Mouse (Mus musculus): ENCODE results near the gene Ddx52. TPM values are rescaled to one million over a fixed set of nuclear protein-coding genes. Genes with fewer than 3 reads are reported as not detected.

Gene Ddx52
- polyA plus RNA-seq, 1 experiment from 2014 or later = 21.9 TPM

DNA sequence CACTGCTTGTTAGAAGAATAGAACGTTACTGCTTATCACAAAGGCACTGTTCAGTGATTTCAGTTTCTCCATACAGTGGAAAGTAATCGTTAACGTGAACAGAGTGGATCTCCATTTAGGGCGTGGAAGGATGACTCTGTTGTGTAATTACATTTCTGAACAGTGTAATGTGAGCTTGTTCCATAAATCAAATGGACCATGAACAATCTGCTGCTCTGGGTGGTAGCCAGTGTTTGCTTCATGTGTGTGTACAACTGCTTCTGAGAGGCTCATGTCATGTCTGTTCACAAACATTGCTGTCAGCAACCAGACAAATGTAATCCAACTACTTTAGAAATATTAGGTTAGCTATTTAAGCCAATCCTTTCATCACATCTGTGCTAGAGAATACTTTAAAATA is 49.8 kb downstream of the Ddx52 start:
- Histone ChIP-seq H3K27ac (no peak overlapping the region), H3K4me2 (replicated peaks) (no peak overlapping the region), H3K4me3 (replicated peaks; ENCODE audit: low read length) (no peak overlapping the region), H3K9ac (no peak overlapping the region), H3K9me3 (ENCODE audit: control insufficient read depth, low read length) (no peaks in the 10 kb centered on the region), H3K36me3 (replicated peaks; ENCODE audit: control insufficient read depth, insufficient read depth) (peaks cover 99% of the 10 kb centered on the region), H3K27me3 (ENCODE audit: control insufficient read depth, insufficient read depth, low read length) (no peaks in the 10 kb centered on the region), H3K4me1 (replicated peaks; ENCODE audit: control insufficient read depth, insufficient read depth, low read length) (no peaks in the 10 kb centered on the region)
- no peak for DNase-seq (ENCODE audit: low spot score)
- no peak for ATAC-seq (ENCODE audit: low FRiP score)
- WGBS = 82% methylated on average over 4 of the region's 4 CpGs

GRCm38 (mm10) chr11:83993428-83993827 is 51.6 kb downstream of the Ddx52 start:
- Histone ChIP-seq H3K4me2 (replicated peaks) (no peak overlapping the region), H3K4me1 (replicated peaks; ENCODE audit: control insufficient read depth, insufficient read depth, low read length) (no peaks in the 10 kb centered on the region), H3K27me3 (ENCODE audit: control insufficient read depth, insufficient read depth, low read length) (no peaks in the 10 kb centered on the region), H3K9ac (no peak overlapping the region), H3K9me3 (ENCODE audit: control insufficient read depth, low read length) (no peaks in the 10 kb centered on the region), H3K27ac (no peak overlapping the region), H3K36me3 (replicated peaks; ENCODE audit: control insufficient read depth, insufficient read depth) (peaks cover 99% of the 10 kb centered on the region), H3K4me3 (replicated peaks; ENCODE audit: low read length) (no peak overlapping the region)
- ATAC-seq (ENCODE audit: low FRiP score) (no peak), DNase-seq (ENCODE audit: low spot score) (no peak)
- WGBS = 88% methylated on average over 2 of the region's 2 CpGs

- no peak for ATAC-seq (ENCODE audit: low FRiP score)
- H3K9me3 ChIP-seq (ENCODE audit: control insufficient read depth, low read length) = no peaks in the 10 kb centered on the region
- H3K4me3 ChIP-seq (replicated peaks; ENCODE audit: low read length) = no peak overlapping the region
- H3K27ac ChIP-seq = no peak overlapping the region
- no peak overlapping the region for H3K9ac ChIP-seq
- WGBS = 85% methylated on average over 3 of the region's 3 CpGs
- H3K36me3 ChIP-seq (replicated peaks; ENCODE audit: control insufficient read depth, insufficient read depth) = peaks cover 100% of the 10 kb centered on the region
- no peak for DNase-seq (ENCODE audit: low spot score)
- no peaks in the 10 kb centered on the region for H3K27me3 ChIP-seq (ENCODE audit: control insufficient read depth, insufficient read depth, low read length)
- no peaks in the 10 kb centered on the region for H3K4me1 ChIP-seq (replicated peaks; ENCODE audit: control insufficient read depth, insufficient read depth, low read length)
- H3K4me2 ChIP-seq (replicated peaks) = no peak overlapping the region
Measured at GRCm38 (mm10) chr11:83994481-83994880, 52.6 kb downstream of the Ddx52 start.

DNA sequence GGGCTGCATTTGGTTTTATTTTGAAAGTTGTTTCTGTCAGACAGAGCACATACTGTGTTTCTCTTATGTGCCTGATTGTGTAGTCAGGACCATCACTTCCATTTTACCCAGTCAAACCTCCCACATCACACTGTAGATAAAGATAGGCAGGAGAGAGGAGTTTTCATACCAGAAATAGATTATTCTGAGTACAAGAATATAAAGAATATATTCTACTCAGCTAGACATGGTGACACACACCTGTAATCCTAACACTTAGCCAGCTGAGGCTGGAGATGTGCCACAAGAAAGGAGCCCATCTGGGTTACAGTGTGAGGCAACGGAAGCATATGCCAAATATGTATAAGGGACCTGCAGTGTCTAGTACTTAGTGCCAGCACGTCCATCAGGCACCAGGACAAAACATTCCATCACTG is 53.7 kb downstream of the Ddx52 start:
- H3K27me3 ChIP-seq (ENCODE audit: control insufficient read depth, insufficient read depth, low read length) = no peaks in the 10 kb centered on the region
- no peaks in the 10 kb centered on the region for H3K9me3 ChIP-seq (ENCODE audit: control insufficient read depth, low read length)
- 86% methylated on average over 2 of the region's 2 CpGs for WGBS
- DNase-seq (ENCODE audit: low spot score) = no peak
- no peak overlapping the region for H3K27ac ChIP-seq
- H3K9ac ChIP-seq = no peak overlapping the region
- no peak overlapping the region for H3K4me2 ChIP-seq (replicated peaks)
- no peaks in the 10 kb centered on the region for H3K4me1 ChIP-seq (replicated peaks; ENCODE audit: control insufficient read depth, insufficient read depth, low read length)
- peaks cover 100% of the 10 kb centered on the region for H3K36me3 ChIP-seq (replicated peaks; ENCODE audit: control insufficient read depth, insufficient read depth)
- no peak overlapping the region for H3K4me3 ChIP-seq (replicated peaks; ENCODE audit: low read length)
- ATAC-seq (ENCODE audit: low FRiP score) = no peak

DNA sequence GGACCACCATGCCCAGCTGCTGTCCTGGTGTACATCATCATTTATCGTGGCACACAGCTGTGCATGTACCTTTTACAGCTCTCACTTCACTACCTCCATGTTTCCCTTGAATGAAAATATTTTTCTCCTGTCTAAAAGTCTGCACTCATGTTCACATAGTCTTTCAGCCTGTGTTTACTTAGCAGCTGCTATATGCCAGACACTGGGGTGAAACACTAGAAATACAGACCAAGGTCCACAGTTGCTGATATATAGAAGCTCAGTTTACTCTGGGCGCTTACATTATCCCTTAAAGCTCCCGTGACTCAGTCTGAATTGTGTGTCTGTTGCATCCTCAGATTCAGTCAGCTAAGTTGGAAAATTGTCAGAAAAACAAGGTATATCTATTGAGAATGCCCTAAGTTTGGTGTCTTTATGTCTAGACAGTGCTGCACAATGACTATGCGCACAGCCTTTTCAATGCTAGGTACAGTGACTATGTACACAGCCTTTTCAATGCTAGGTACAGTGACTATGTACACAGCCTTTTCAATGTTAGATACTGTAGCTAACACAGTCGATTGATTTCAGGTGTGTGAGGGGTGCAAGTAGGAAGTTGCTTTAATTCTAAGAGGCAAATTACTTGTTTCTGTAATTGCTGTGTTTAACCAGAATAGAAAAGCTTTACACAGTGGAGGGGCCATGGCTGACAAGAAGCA is 55.5 kb downstream of the Ddx52 start:
- Histone ChIP-seq H3K4me2 (replicated peaks) (no peak overlapping the region), H3K4me1 (replicated peaks; ENCODE audit: control insufficient read depth, insufficient read depth, low read length) (no peaks in the 10 kb centered on the region), H3K27ac (no peak overlapping the region), H3K9ac (no peak overlapping the region), H3K27me3 (ENCODE audit: control insufficient read depth, insufficient read depth, low read length) (no peaks in the 10 kb centered on the region), H3K36me3 (replicated peaks; ENCODE audit: control insufficient read depth, insufficient read depth) (peaks cover 100% of the 10 kb centered on the region), H3K4me3 (replicated peaks; ENCODE audit: low read length) (no peak overlapping the region), H3K9me3 (ENCODE audit: control insufficient read depth, low read length) (no peaks in the 10 kb centered on the region)
- ATAC-seq (ENCODE audit: low FRiP score) = no peak
- WGBS = 97% methylated on average over 5 of the region's 5 CpGs
- DNase-seq (ENCODE audit: low spot score) = no peak

DNA sequence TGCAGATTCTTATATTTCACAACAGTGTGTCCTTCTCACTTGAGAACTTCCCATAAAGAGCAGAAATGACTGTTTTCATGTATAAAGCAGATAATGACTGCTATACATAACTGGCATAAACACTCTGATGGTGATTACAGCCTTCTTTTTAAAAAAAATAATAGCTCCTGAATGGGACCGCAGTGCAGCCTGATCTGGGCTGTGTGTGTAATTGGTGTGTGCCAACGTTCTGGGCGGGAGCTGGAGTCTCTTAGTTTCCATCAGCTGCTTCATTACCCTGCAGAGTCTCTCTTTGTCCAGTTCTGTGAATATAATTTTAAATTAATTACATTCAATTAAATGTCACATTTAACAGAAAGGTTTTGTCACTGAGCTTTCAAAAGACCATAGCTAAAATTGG is 57.1 kb downstream of the Ddx52 start:
- DNase-seq (ENCODE audit: low spot score) (no peak), ATAC-seq (ENCODE audit: low FRiP score) (no peak)
- Histone ChIP-seq H3K36me3 (replicated peaks; ENCODE audit: control insufficient read depth, insufficient read depth) (peaks cover 98% of the 10 kb centered on the region), H3K27me3 (ENCODE audit: control insufficient read depth, insufficient read depth, low read length) (no peaks in the 10 kb centered on the region), H3K9ac (no peak overlapping the region), H3K9me3 (ENCODE audit: control insufficient read depth, low read length) (no peaks in the 10 kb centered on the region), H3K4me2 (replicated peaks) (no peak overlapping the region), H3K4me1 (replicated peaks; ENCODE audit: control insufficient read depth, insufficient read depth, low read length) (no peaks in the 10 kb centered on the region), H3K27ac (no peak overlapping the region), H3K4me3 (replicated peaks; ENCODE audit: low read length) (no peak overlapping the region)
- 69% methylated on average over 3 of the region's 3 CpGs for WGBS

GRCm38 (mm10) chr11:83999411-83999915 is 57.6 kb downstream of the Ddx52 start:
- Histone ChIP-seq H3K4me3 (replicated peaks; ENCODE audit: low read length) (no peak overlapping the region), H3K4me2 (replicated peaks) (no peak overlapping the region), H3K4me1 (replicated peaks; ENCODE audit: control insufficient read depth, insufficient read depth, low read length) (no peaks in the 10 kb centered on the region), H3K9ac (no peak overlapping the region), H3K27ac (peak overlapping the region; percentile 47), H3K9me3 (ENCODE audit: control insufficient read depth, low read length) (no peaks in the 10 kb centered on the region), H3K36me3 (replicated peaks; ENCODE audit: control insufficient read depth, insufficient read depth) (peaks cover 98% of the 10 kb centered on the region), H3K27me3 (ENCODE audit: control insufficient read depth, insufficient read depth, low read length) (no peaks in the 10 kb centered on the region)
- WGBS = 71% methylated on average over 4 of the region's 4 CpGs
- DNase-seq (ENCODE audit: low spot score) (no peak), ATAC-seq (ENCODE audit: low FRiP score) (no peak)

DNA sequence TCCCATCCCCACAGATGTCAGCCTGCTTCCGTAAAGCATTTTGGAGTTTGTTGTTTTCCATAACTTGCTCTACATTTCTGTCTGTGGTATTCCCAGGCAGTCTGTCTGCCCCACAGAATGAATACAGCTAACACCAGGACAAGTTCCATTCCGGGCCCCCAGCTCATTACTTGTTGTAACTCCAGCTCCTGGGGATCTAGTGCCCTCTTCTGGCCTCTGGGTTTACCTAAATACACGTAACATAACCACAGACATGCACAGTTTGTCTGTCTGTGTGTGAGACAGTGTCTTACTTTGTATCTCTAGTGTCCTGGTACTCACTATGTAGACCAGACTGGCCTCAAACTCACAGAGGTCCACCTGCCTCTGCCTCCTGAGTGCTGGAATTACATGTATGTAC is 59.4 kb downstream of the Ddx52 start:
- no peak for ATAC-seq (ENCODE audit: low FRiP score)
- Histone ChIP-seq H3K36me3 (replicated peaks; ENCODE audit: control insufficient read depth, insufficient read depth) (peaks cover 98% of the 10 kb centered on the region), H3K4me1 (replicated peaks; ENCODE audit: control insufficient read depth, insufficient read depth, low read length) (no peaks in the 10 kb centered on the region), H3K9ac (no peak overlapping the region), H3K9me3 (ENCODE audit: control insufficient read depth, low read length) (no peaks in the 10 kb centered on the region), H3K4me3 (replicated peaks; ENCODE audit: low read length) (no peak overlapping the region), H3K4me2 (replicated peaks) (no peak overlapping the region), H3K27ac (no peak overlapping the region), H3K27me3 (ENCODE audit: control insufficient read depth, insufficient read depth, low read length) (no peaks in the 10 kb centered on the region)
- DNase-seq (ENCODE audit: low spot score) = no peak
- WGBS = 90% methylated on average over 3 of the region's 3 CpGs

DNA sequence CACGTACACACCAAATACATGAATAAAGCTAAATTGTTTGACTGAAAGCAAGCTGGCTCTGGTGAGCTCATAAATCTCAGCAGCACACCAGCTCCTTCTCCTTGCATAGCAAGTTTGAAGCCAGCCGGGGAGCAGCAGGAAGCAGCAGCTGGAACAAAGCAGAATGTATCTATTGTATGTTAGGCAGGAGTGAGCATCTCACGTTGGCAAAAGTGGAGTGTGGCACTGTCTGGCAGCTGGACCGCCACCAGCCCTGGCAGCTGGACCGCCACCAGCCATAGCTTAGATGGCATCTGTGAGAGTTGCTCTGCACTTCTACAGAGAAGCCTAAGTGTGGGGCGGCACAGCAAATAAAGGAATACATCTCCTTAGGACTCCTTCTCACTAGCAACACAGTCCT is 62.1 kb downstream of the Ddx52 start:
- Histone ChIP-seq H3K4me1 (replicated peaks; ENCODE audit: control insufficient read depth, insufficient read depth, low read length) (no peaks in the 10 kb centered on the region), H3K4me2 (replicated peaks) (no peak overlapping the region), H3K9me3 (ENCODE audit: control insufficient read depth, low read length) (no peaks in the 10 kb centered on the region), H3K4me3 (replicated peaks; ENCODE audit: low read length) (no peak overlapping the region), H3K27me3 (ENCODE audit: control insufficient read depth, insufficient read depth, low read length) (no peaks in the 10 kb centered on the region), H3K9ac (no peak overlapping the region), H3K27ac (no peak overlapping the region), H3K36me3 (replicated peaks; ENCODE audit: control insufficient read depth, insufficient read depth) (peaks cover 96% of the 10 kb centered on the region)
- ATAC-seq (ENCODE audit: low FRiP score) = no peak
- WGBS = 90% methylated on average over 6 of the region's 6 CpGs
- DNase-seq (ENCODE audit: low spot score) = no peak

GRCm38 (mm10) chr11:84009001-84009400 is 67.1 kb downstream of the Ddx52 start:
- ATAC-seq (ENCODE audit: low FRiP score) (no peak), DNase-seq (ENCODE audit: low spot score) (no peak)
- no peak overlapping the region for H3K9ac ChIP-seq
- no peaks in the 10 kb centered on the region for H3K9me3 ChIP-seq (ENCODE audit: control insufficient read depth, low read length)
- peaks cover 24% of the 10 kb centered on the region for H3K4me1 ChIP-seq (replicated peaks; ENCODE audit: control insufficient read depth, insufficient read depth, low read length)
- no peak overlapping the region for H3K27ac ChIP-seq
- peaks cover 77% of the 10 kb centered on the region for H3K36me3 ChIP-seq (replicated peaks; ENCODE audit: control insufficient read depth, insufficient read depth)
- H3K27me3 ChIP-seq (ENCODE audit: control insufficient read depth, insufficient read depth, low read length) = no peaks in the 10 kb centered on the region
- no peak overlapping the region for H3K4me2 ChIP-seq (replicated peaks)
- H3K4me3 ChIP-seq (replicated peaks; ENCODE audit: low read length) = no peak overlapping the region
- 87% methylated on average over 9 of the region's 9 CpGs for WGBS

Data from hindbrain, embryonic 14.5 days (tissue).